Mouse (Mus musculus) A20 (cell line): Measurements from ENCODE around the gene Pitpnm1.

Experiments
- DNase-seq: peaks from one replicate; pipeline ENCODE4 v3.0.0-alpha.2; 2011; ENCODE audit warnings: low read depth, low spot score

Gene Pitpnm1

GRCm38 (mm10) chr19:4154437-4155222 is 54.8 kb downstream of the Pitpnm1 start:
- peak; percentile 81 for DNase-seq

GRCm38 (mm10) chr19:4155223-4156072 is 55.6 kb downstream of the Pitpnm1 start:
- peak; percentile 71 for DNase-seq

- DNase-seq: no peak
Measured at GRCm38 (mm10) chr19:4156073-4156579, 56.3 kb downstream of the Pitpnm1 start.

GRCm38 (mm10) chr19:4156771-4157170 is 57.0 kb downstream of the Pitpnm1 start:
- DNase-seq: no peak

GRCm38 (mm10) chr19:4159049-4159448 is 59.3 kb downstream of the Pitpnm1 start:
- DNase-seq: no peak

GRCm38 (mm10) chr19:4162646-4163542 is 63.1 kb downstream of the Pitpnm1 start, which contains the start of gene Rps6kb2:
Gene Rps6kb2, minus strand, starts transcription at chr19:4163354.
- peak; percentile 95 for DNase-seq

- no peak for DNase-seq
Measured at GRCm38 (mm10) chr19:4163543-4163887, 63.7 kb downstream of the Pitpnm1 start.
